Mouse (Mus musculus) intestine, postnatal 0 days (tissue): ENCODE measurements around the gene Enho. TPM values are rescaled to one million over a fixed set of nuclear protein-coding genes. Genes with fewer than 3 reads are reported as not detected.

ENCODE experiments used
- ATAC-seq: fragments of 200-750 bp; cut with Nextera tagmentation; 2 replicates; pipeline ENCODE4 v1.8.0; 2017; ENCODE audit warnings: mild to moderate bottlenecking, moderate TSS enrichment, moderate library complexity
- H3K27ac ChIP-seq: fragments of 300-500 bp; sonication (generic); 2 replicates; pipeline ENCODE4 v1.5.1; 2014; ENCODE audit warnings: mild to moderate bottlenecking, low read depth, low read length, moderate library complexity
- H3K27me3 ChIP-seq: fragments of 300-500 bp; sonication (generic); replicated peaks from 2 replicates; pipeline ENCODE4 v1.6.1; 2014; ENCODE audit warnings: low read length, mixed read lengths; ENCODE audit not compliant: control insufficient read depth, insufficient read depth
- H3K36me3 ChIP-seq: fragments of 300-500 bp; sonication (generic); 2 replicates; pipeline ENCODE4 v1.6.1; 2014; ENCODE audit warnings: mild to moderate bottlenecking, moderate library complexity; ENCODE audit not compliant: control insufficient read depth, insufficient read depth
- H3K4me1 ChIP-seq: fragments of 300-500 bp; sonication (generic); replicated peaks from 2 replicates; pipeline ENCODE4 v1.6.1; 2014; ENCODE audit warnings: antibody characterized with exemption, low read length, mixed read lengths; ENCODE audit not compliant: control insufficient read depth, insufficient read depth
- H3K4me2 ChIP-seq: fragments of 300-500 bp; sonication (generic); replicated peaks from 2 replicates; pipeline ENCODE4 v1.6.1; 2014; ENCODE audit warnings: low read depth, mild to moderate bottlenecking, moderate library complexity
- H3K4me3 ChIP-seq: fragments of 300-500 bp; sonication (generic); 2 replicates; pipeline ENCODE4 v1.5.1; 2014; ENCODE audit warnings: low read depth, low read length
- H3K9ac ChIP-seq: fragments of 300-500 bp; sonication (generic); 2 replicates; pipeline ENCODE4 v1.6.1; 2014; ENCODE audit warnings: mild to moderate bottlenecking, low read depth, low read length
- H3K9me3 ChIP-seq: fragments of 300-500 bp; sonication (generic); 2 replicates; pipeline ENCODE4 v1.6.1; 2016; ENCODE audit warnings: mixed run types; ENCODE audit not compliant: control insufficient read depth
- CTCF ChIP-seq: sonication (generic); IDR thresholded peaks from 2 replicates; pipeline ENCODE4 v1.5.1; 2016; ENCODE audit warnings: low read depth, mild to moderate bottlenecking, control low read depth, antibody characterized with exemption, moderate library complexity
- WGBS: fragments of 180-500 bp; shearing (Covaris S2); extraction: QIAGEN DNeasy Blood & Tissue Kit; methylation state at CpG from one replicate; pipeline ENCODE4 v1.1.7; 2014; 5-methylcytosine and 5-hydroxymethylcytosine counted together
- polyA plus RNA-seq: library from polyadenylated mRNA; unstranded; fragments of >200 nt; fragmentation: Nextera tagmentation; extraction: Ambion mirVana; gene quantifications from 2 replicates; pipeline ENCODE4 v1.2.1, GENCODE M21; 2015

Gene Enho
- polyA plus RNA-seq, 1 experiment from 2014 or later, result 8.6 TPM

DNA sequence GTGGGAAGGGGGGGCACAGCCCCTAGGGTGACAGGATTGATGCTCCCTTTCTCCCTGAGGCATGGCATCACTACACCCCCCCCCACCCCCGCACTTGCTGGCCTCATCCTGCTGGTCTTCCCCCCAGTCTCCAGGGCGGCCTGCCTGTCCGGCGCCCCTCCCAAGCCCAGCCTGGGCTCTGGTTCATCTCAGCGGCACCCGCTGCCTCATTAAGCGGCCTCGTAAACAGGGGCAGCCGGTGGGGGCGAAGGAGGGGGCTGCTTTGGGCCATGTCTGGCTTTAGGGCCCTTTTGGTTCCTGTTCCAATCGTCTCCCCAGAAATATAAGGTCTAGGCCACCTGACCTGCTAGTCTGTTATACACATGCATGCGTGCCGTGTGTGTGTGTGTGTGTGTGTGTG, 19.4 kb upstream of the Enho start:
- H3K9me3 ChIP-seq, result no peaks in the 10 kb centered on the region
- no peak overlapping the region for H3K9ac ChIP-seq
- no peaks in the 10 kb centered on the region for H3K27me3 ChIP-seq
- H3K4me3 ChIP-seq, result no peak overlapping the region
- no peaks in the 10 kb centered on the region for H3K36me3 ChIP-seq
- no peaks in the 10 kb centered on the region for H3K4me1 ChIP-seq
- WGBS, result 68% methylated on average over 13 of the region's 13 CpGs
- no peak overlapping the region for H3K4me2 ChIP-seq
- TF ChIP-seq CTCF, result no peak
- H3K27ac ChIP-seq, result no peak overlapping the region
- no peak for ATAC-seq

DNA sequence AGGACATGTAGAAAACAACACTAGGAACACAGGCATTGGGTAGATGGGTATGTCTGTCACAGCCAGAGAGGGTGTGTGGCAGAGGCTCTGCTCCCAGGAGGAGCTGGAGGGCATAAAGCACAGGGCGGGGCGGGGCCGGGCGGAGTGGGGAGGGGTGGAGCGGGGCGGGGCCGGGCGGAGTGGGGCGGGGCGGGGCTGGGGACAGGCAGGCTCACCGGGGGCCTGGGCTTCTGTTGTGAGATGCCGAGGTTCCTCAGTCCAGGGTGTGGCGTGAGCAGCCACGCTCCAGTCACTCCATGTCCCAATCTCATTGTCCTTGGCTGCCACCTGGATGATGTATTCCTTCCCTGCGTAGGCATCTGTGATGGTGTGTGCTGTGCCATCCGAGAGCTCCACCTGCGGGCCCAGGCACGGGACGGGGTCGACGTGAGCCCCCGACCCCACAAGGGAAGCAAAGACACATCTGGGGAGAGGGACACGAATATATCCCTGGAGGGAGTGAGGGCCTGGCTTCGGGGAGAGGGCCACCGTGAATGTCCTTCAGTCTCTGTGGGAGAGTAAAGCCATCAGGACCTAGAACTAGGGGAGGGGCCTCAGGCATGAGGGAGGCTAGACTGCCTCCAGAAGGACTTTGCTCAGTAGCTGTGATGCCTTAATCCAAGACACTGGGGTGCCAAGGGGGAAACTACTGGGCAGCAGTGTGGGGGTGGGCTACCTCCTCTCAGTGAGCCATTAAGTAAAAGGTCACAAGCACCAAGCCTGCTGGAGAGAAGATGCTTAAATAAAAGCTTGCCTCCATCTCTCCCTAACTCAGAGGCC, 18.7 kb upstream of the Enho start:
- no peaks in the 10 kb centered on the region for H3K4me1 ChIP-seq
- peak; percentile 64 for ATAC-seq
- TF ChIP-seq CTCF, result no peak
- no peak overlapping the region for H3K27ac ChIP-seq
- H3K9ac ChIP-seq, result no peak overlapping the region
- WGBS, result 14% methylated on average over 19 of the region's 25 CpGs
- H3K9me3 ChIP-seq, result no peaks in the 10 kb centered on the region
- H3K4me3 ChIP-seq, result no peak overlapping the region
- no peaks in the 10 kb centered on the region for H3K27me3 ChIP-seq
- no peaks in the 10 kb centered on the region for H3K36me3 ChIP-seq
- 0 out of 2 replicates have a peak overlapping the region, but pooled peaks have one; percentile 9 for H3K4me2 ChIP-seq

DNA sequence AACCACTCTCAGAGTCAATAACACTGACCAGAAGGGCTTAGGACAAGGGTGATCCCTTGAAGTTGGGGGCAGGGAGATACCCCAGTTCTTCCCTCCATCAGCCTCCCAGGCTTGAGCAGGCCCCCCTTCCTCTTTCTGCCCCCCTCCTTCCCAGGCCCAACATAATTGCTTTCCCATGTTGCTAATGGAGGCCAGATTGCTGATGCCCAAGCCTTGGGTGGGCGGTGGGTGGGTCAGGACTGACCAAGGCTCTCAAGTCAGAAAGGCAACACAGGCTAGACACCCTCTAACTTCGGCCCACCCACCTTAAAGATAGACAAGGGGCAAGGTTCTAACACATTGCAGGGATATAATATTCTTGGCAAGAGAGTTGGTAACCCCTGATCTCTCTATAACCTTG, 15.4 kb upstream of the Enho start:
- Histone ChIP-seq H3K9me3 (no peaks in the 10 kb centered on the region), H3K4me3 (no peak overlapping the region), H3K4me2 (no peak overlapping the region), H3K27ac (no peak overlapping the region), H3K27me3 (no peaks in the 10 kb centered on the region), H3K36me3 (no peaks in the 10 kb centered on the region), H3K4me1 (no peaks in the 10 kb centered on the region), H3K9ac (no peak overlapping the region)
- WGBS, result 74% methylated on average over 2 of the region's 2 CpGs
- no peak for TF ChIP-seq CTCF
- no peak for ATAC-seq

DNA sequence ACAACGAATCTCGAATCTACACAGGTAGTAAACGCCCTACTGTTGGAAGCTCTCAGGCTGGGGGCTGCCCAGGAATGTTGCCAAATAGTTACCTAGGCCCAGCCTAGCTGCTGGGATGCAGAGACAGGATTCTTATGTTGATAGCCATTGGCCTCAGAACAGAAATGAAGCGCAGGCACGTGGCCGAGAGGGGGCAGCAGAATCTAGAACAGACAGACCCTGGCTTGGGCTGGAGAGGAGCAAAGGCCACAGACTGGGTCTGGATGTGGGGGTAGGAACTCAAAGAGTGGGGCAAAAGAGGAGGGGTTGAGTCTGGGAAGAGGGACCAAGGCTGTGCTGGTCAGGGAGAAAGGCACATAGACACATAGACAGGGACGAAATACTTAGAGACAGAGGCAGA, 14.1 kb upstream of the Enho start:
- Histone ChIP-seq H3K4me3 (no peak overlapping the region), H3K9me3 (no peaks in the 10 kb centered on the region), H3K27ac (no peak overlapping the region), H3K9ac (no peak overlapping the region), H3K27me3 (no peaks in the 10 kb centered on the region), H3K4me1 (no peaks in the 10 kb centered on the region), H3K36me3 (no peaks in the 10 kb centered on the region), H3K4me2 (no peak overlapping the region)
- TF ChIP-seq CTCF, result peak; percentile 78
- WGBS, result 15% methylated on average over 7 of the region's 7 CpGs
- no peak for ATAC-seq

DNA sequence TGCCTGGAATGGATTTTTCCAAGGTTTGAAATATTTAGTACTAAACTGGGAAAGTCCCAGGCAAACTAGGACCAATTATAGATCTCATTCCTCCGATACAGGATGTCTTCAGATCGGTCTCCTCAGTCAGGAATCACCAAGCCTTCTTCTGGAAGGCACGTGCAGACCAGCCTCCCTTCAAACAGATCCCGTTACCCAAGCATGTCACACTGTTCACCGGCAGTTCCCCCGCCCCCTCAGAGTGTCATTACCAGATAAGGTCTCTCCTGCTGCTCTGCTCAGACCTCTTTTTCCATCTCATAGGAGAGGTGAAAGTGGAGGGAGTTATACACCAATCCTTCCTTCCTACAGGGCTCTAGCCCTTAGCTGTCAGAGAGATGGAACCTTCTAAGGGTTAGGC, 13.6 kb upstream of the Enho start:
- Histone ChIP-seq H3K27ac (no peak overlapping the region), H3K4me1 (no peaks in the 10 kb centered on the region), H3K9ac (no peak overlapping the region), H3K27me3 (no peaks in the 10 kb centered on the region), H3K4me3 (no peak overlapping the region), H3K36me3 (no peaks in the 10 kb centered on the region), H3K4me2 (no peak overlapping the region), H3K9me3 (no peaks in the 10 kb centered on the region)
- no peak for ATAC-seq
- TF ChIP-seq CTCF, result no peak
- 67% methylated on average over 6 of the region's 6 CpGs for WGBS

GRCm38 (mm10) chr4:41653296-41653695, 13.2 kb upstream of the Enho start:
- H3K4me1 ChIP-seq, result no peaks in the 10 kb centered on the region
- WGBS, result 45% methylated on average over 6 of the region's 6 CpGs

More at GRCm38 (mm10) chr4:41653296-41653695, 13.2 kb upstream of the Enho start:
- Histone ChIP-seq H3K36me3 (no peaks in the 10 kb centered on the region), H3K4me2 (no peak overlapping the region), H3K4me3 (no peak overlapping the region), H3K9ac (no peak overlapping the region), H3K27me3 (no peaks in the 10 kb centered on the region), H3K9me3 (no peaks in the 10 kb centered on the region), H3K27ac (no peak overlapping the region)
- ATAC-seq, result no peak
- TF ChIP-seq CTCF, result peak; percentile 87
